Mouse (Mus musculus) thymus, adult 2 months (tissue): ENCODE data around the gene Gm20916. TPM values are rescaled to one million over a fixed set of nuclear protein-coding genes. Genes with fewer than 3 reads are reported as not detected.
"Not testable (repeated sequence)": the region's sequence is repeated elsewhere in the genome, so short reads cannot be mapped to it uniquely, and the experiment has no call there.

Source experiments
- DNase-seq: peaks from one replicate; pipeline ENCODE4 v3.0.0; 2021
- H3K27ac ChIP-seq: fragments of 200-500 bp; 2 replicates; pipeline ENCODE4 v1.5.1; 2012; ENCODE audit warnings: low read length, control low read depth; ENCODE audit not compliant: control insufficient read depth, insufficient read depth
- H3K27me3 ChIP-seq: fragments of 200-500 bp; 2 replicates; pipeline ENCODE4 v1.6.1; 2012; ENCODE audit warnings: mild to moderate bottlenecking, low read length, moderate library complexity, mixed read lengths; ENCODE audit not compliant: control insufficient read depth, insufficient read depth
- H3K36me3 ChIP-seq: fragments of 200-500 bp; 2 replicates; pipeline ENCODE4 v1.6.1; 2012; ENCODE audit warnings: mild to moderate bottlenecking, low read length, moderate library complexity; ENCODE audit not compliant: control insufficient read depth, insufficient read depth
- H3K4me1 ChIP-seq: fragments of 200-500 bp; replicated peaks from 2 replicates; pipeline ENCODE4 v1.6.1; 2012; ENCODE audit warnings: low read length; ENCODE audit not compliant: control insufficient read depth, insufficient read depth
- H3K4me3 ChIP-seq: fragments of 200-500 bp; 2 replicates; pipeline ENCODE4 v1.5.1; 2012; ENCODE audit warnings: mild to moderate bottlenecking, low read length, control low read depth, moderate library complexity; ENCODE audit not compliant: control insufficient read depth, insufficient read depth
- WGBS: fragments of 180-500 bp; shearing (Covaris S2); methylation state at CpG from one replicate; pipeline ENCODE4 v1.1.7; 2018; 5-methylcytosine and 5-hydroxymethylcytosine counted together
- polyA plus RNA-seq: library from polyadenylated mRNA; depleted of rRNA; stranded (reverse); fragments of >200 nt; gene quantifications from 2 replicates; pipeline ENCODE4 v1.2.3, GENCODE M21; 2012; rRNA removed

Gene Gm20916
- not detected in 2 replicates for polyA plus RNA-seq

- not testable (repeated sequence) for H3K4me1 ChIP-seq, H3K27ac ChIP-seq, H3K36me3 ChIP-seq, DNase-seq, H3K4me3 ChIP-seq, H3K27me3 ChIP-seq
- no CpG with 5 or more reads among the region's 6 CpGs for WGBS
These were observed at the start of gene Gm20916 for GRCm38 (mm10) chrY:79319265-79319664. Gene Gm20916, plus strand, starts transcription at chrY:79319565.

Other genes with a start within 250 kb of the Gm20916 start
- gene Gm20917, start 168.4 kb upstream of the Gm20916 start, polyA plus RNA-seq = not detected in 2 replicates